In the genomic region with DNA sequence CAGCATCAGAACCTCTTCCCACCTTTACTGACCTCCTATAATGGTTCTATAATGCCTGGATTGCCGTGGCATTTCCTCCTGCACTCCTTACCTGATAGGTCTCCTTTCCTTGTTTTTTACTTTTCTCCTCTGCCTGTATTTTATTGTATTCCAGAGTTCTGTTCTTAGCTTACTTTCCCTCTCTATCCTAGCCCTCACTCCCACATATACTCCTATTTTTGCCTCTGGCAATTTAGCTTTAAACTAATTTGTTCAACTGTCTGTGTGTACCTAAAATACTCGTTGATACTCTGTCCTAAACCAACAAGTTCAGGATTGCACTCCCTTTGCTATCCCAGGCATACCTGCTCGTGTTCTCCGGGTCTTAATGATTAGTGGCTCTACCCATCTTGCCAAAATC, we compare ENCODE assay signal across 21 mouse cellular contexts.
A peak's percentile ranks its signal among the peaks of the same experiment; 100 is the strongest.
DNase-seq lines count a peak whose midpoint lies in the region; ATAC-seq and TF ChIP-seq lines count a peak whose summit lies in the region.
"Had no signal": no experiment of that assay in that cellular context is flagged by ENCODE, and none has a peak within 500 bp of the region (broad histone marks: within the 10 kb centered on the region; RNA-seq: fewer than 3 reads in every experiment).

No protein-coding gene starts in this region.

- ATAC-seq in hindbrain, embryonic 14.5 days (ENCODE audit: low FRiP score) = no peak
- ATAC-seq: forebrain, embryonic 14.5 days; forebrain, embryonic 16.5 days had no signal

- H3K4me3 ChIP-seq in left cerebral cortex, adult 2 months = no peak overlapping the region
- no peak overlapping the region for H3K4me3 ChIP-seq in embryonic fibroblast, embryonic 13.5 days (ENCODE audit: insufficient read depth, low read length)
- H3K4me3 ChIP-seq in hindbrain, embryonic 14.5 days (replicated peaks; ENCODE audit: low read length) = no peak overlapping the region
- H3K4me3 ChIP-seq: embryonic facial prominence, embryonic 10.5 days; embryonic facial prominence, embryonic 12.5 days; erythroblast, embryonic 14.5 days; forebrain, embryonic 10.5 days; forebrain, embryonic 12.5 days had no signal

- TF ChIP-seq POLR2A in embryonic fibroblast, embryonic 13.5 days (IDR thresholded peaks at IDR 0.05; ENCODE audit: low read depth, low read length) = no peak

- no peaks in the 10 kb centered on the region for H3K9me3 ChIP-seq in hindbrain, embryonic 14.5 days (ENCODE audit: control insufficient read depth, low read length)
- H3K9me3 ChIP-seq: embryonic facial prominence, embryonic 10.5 days; embryonic facial prominence, embryonic 12.5 days; forebrain, embryonic 10.5 days; forebrain, embryonic 12.5 days had no signal

- H3K9ac ChIP-seq in hindbrain, embryonic 14.5 days = no peak overlapping the region
- H3K9ac ChIP-seq: embryonic facial prominence, embryonic 12.5 days; forebrain, embryonic 12.5 days had no signal

- no peak for TF ChIP-seq CTCF in left cerebral cortex, adult 2 months (IDR thresholded peaks at IDR 0.05)
- TF ChIP-seq CTCF in embryonic fibroblast, embryonic 13.5 days (IDR thresholded peaks at IDR 0.05; ENCODE audit: borderline replicate concordance, insufficient read depth, low read length) = no peak

- H3K27me3 ChIP-seq in hindbrain, embryonic 14.5 days (ENCODE audit: control insufficient read depth, insufficient read depth, low read length) = no peaks in the 10 kb centered on the region
- H3K27me3 ChIP-seq: embryonic facial prominence, embryonic 12.5 days; forebrain, embryonic 12.5 days had no signal

- intact Hi-C loops in left cerebral cortex, adult 2 months (cut with DNase I) = loop anchor here (5.0 to 10.0 kb wide), 3 partner anchors 113 to 669 kb away; no protein-coding TSS in a partner anchor
- intact Hi-C loops in left cerebral cortex, postnatal 36 days (cut with DNase I) = no loop called here

- WGBS in hindbrain, embryonic 14.5 days = 78% methylated on average over 4 of the region's 4 CpGs

- DNase-seq in left cerebral cortex, adult 2 months (ENCODE audit: extremely low spot score in 1 of 2, low spot score in 2 of 2) = no peak
- DNase-seq in left cerebral cortex, postnatal 36 days (ENCODE audit: low spot score in 2 of 2) = no peak
- no peak for DNase-seq in hindbrain, embryonic 14.5 days (ENCODE audit: low spot score)
- DNase-seq in gastrocnemius, postnatal 4 days (ENCODE audit: low spot score in 2 of 2) = no peak
- DNase-seq: adrenal gland, adult 2 months; adrenal gland, postnatal 10 days; adrenal gland, postnatal 25 days; cerebellum, adult 11 months; cerebellum, adult 18-20 months; cerebellum, adult 8-10 months; cerebellum, adult 9-11 months; cerebellum, postnatal 14 days; cerebellum, postnatal 36 days had no signal

- H3K4me2 ChIP-seq in hindbrain, embryonic 14.5 days (replicated peaks) = no peak overlapping the region
- H3K4me2 ChIP-seq: embryonic facial prominence, embryonic 12.5 days; forebrain, embryonic 12.5 days had no signal

- peak overlapping the region; percentile 71 for H3K27ac ChIP-seq in left cerebral cortex, adult 2 months
- peak overlapping the region; percentile 83; the same call in 1 of the 2 replicates for H3K27ac ChIP-seq in embryonic fibroblast, embryonic 13.5 days (ENCODE audit: insufficient read depth, low read length)
- no peak overlapping the region for H3K27ac ChIP-seq in hindbrain, embryonic 14.5 days
- H3K27ac ChIP-seq: embryonic facial prominence, embryonic 10.5 days; embryonic facial prominence, embryonic 12.5 days; forebrain, embryonic 10.5 days; forebrain, embryonic 12.5 days had no signal

- H3K36me3 ChIP-seq in hindbrain, embryonic 14.5 days (replicated peaks; ENCODE audit: control insufficient read depth, insufficient read depth) = no peaks in the 10 kb centered on the region
- H3K36me3 ChIP-seq: embryonic facial prominence, embryonic 10.5 days; embryonic facial prominence, embryonic 12.5 days; forebrain, embryonic 10.5 days; forebrain, embryonic 12.5 days had no signal

- no peaks in the 10 kb centered on the region; the same call in none of the 2 replicates for H3K4me1 ChIP-seq in embryonic fibroblast, embryonic 13.5 days (ENCODE audit: control insufficient read depth, insufficient read depth, low read length)
- H3K4me1 ChIP-seq in hindbrain, embryonic 14.5 days (replicated peaks; ENCODE audit: control insufficient read depth, insufficient read depth, low read length) = no peaks in the 10 kb centered on the region
- H3K4me1 ChIP-seq: forebrain, embryonic 10.5 days; forebrain, embryonic 12.5 days had no signal
